Mouse (Mus musculus): ENCODE data around the gene Gm10318. TPM values are rescaled to one million over a fixed set of nuclear protein-coding genes. Genes with fewer than 3 reads are reported as not detected.

Gene Gm10318
- polyA plus RNA-seq, 1 experiment from 2014 or later, result not detected

DNA sequence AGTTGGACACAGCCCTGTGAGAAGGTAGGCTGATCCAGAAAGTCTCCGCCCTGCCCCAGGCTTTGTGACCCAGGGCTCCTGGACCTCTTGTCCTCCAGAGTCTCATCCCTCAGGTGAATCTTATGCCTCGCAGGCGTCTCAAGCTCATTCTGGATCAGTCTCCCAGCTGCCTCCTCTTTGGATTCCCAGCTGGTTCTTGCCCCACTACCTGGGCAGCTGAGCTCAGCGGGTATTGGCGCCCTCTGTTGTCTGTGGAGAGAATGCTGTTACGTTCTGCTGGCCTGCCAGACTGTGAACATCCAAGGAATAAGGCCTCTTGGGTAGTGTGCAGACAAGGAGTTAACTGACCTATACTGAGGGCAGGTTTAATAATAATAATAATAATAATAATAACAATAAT lies 26.3 kb downstream of the Gm10318 start:
- no peaks in the 10 kb centered on the region for H3K4me1 ChIP-seq (replicated peaks; ENCODE audit: control insufficient read depth, insufficient read depth, low read length)
- WGBS, result 63% methylated on average over 6 of the region's 6 CpGs
- DNase-seq (ENCODE audit: low spot score) (no peak), ATAC-seq (replicated peaks; ENCODE audit: low FRiP score) (no peak)
- H3K9me3 ChIP-seq (ENCODE audit: control insufficient read depth, low read length), result no peaks in the 10 kb centered on the region
- H3K9ac ChIP-seq (ENCODE audit: low read length), result no peak overlapping the region
- H3K27ac ChIP-seq (ENCODE audit: low read depth, low read length), result no peak overlapping the region
- H3K27me3 ChIP-seq (ENCODE audit: control insufficient read depth, insufficient read depth, low read length), result no peaks in the 10 kb centered on the region
- H3K4me3 ChIP-seq (ENCODE audit: low read depth, low read length), result no peak overlapping the region
- no peaks in the 10 kb centered on the region for H3K36me3 ChIP-seq (ENCODE audit: control insufficient read depth, insufficient read depth, low read length)
- no peak overlapping the region for H3K4me2 ChIP-seq (ENCODE audit: low read depth, low read length, severe bottlenecking)

DNA sequence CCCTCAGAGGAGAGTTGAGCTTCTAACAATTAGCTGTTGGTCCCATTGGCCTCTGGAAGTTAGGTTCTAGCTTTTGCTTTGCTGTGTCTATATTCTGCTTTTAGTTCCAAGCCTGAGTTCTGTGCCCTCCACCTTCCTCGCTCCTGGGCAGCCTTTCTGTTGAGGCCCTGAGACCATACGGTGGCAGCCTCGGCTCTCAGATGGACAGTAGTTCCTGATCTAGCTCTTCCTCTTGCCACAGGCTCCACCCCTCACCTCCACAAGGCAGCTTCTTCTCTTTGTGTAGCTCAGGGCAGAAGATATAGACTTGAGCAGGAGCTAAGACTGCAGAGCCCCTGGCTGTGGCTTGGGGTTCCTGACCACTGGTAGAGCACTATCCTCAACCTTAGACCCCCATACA lies 27.6 kb downstream of the Gm10318 start:
- 86% methylated on average over 3 of the region's 3 CpGs for WGBS

DNA sequence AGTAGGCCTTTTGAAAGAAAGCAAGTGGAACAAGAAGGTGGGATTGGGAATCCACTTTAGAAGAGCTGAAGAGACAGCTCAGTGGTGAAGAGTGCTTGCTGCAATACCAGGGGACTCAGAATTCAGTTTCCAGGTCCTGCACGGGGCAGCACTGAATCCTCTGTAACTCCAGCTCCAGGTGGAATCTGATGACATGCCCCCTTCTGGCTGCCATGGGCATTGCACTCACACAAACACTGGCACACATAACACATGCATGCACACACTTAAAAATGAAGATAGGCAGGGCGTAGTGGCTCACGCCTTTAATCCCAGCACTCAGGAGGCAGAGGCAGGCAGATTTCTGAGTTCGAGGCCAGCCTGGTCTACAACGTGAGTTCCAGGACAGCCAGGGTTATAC lies 29.9 kb downstream of the Gm10318 start:
- Histone ChIP-seq H3K36me3 (ENCODE audit: control insufficient read depth, insufficient read depth, low read length) (no peaks in the 10 kb centered on the region), H3K4me2 (ENCODE audit: low read depth, low read length, severe bottlenecking) (no peak overlapping the region), H3K27ac (ENCODE audit: low read depth, low read length) (no peak overlapping the region), H3K4me1 (replicated peaks; ENCODE audit: control insufficient read depth, insufficient read depth, low read length) (no peaks in the 10 kb centered on the region), H3K27me3 (ENCODE audit: control insufficient read depth, insufficient read depth, low read length) (no peaks in the 10 kb centered on the region), H3K9ac (ENCODE audit: low read length) (no peak overlapping the region), H3K9me3 (ENCODE audit: control insufficient read depth, low read length) (no peaks in the 10 kb centered on the region), H3K4me3 (ENCODE audit: low read depth, low read length) (no peak overlapping the region)
- no peak for ATAC-seq (replicated peaks; ENCODE audit: low FRiP score)
- DNase-seq (ENCODE audit: low spot score), result no peak
- WGBS, result 91% methylated on average over 5 of the region's 5 CpGs

More for the DNA sequence above, 27.6 kb downstream of the Gm10318 start:
- DNase-seq (ENCODE audit: low spot score), result no peak
- H3K9ac ChIP-seq (ENCODE audit: low read length), result no peak overlapping the region
- no peak overlapping the region for H3K27ac ChIP-seq (ENCODE audit: low read depth, low read length)
- no peaks in the 10 kb centered on the region for H3K36me3 ChIP-seq (ENCODE audit: control insufficient read depth, insufficient read depth, low read length)
- no peak overlapping the region for H3K4me2 ChIP-seq (ENCODE audit: low read depth, low read length, severe bottlenecking)
- H3K4me1 ChIP-seq (replicated peaks; ENCODE audit: control insufficient read depth, insufficient read depth, low read length), result no peaks in the 10 kb centered on the region
- no peak overlapping the region for H3K4me3 ChIP-seq (ENCODE audit: low read depth, low read length)
- no peaks in the 10 kb centered on the region for H3K27me3 ChIP-seq (ENCODE audit: control insufficient read depth, insufficient read depth, low read length)
- H3K9me3 ChIP-seq (ENCODE audit: control insufficient read depth, low read length), result no peaks in the 10 kb centered on the region
- ATAC-seq (replicated peaks; ENCODE audit: low FRiP score), result no peak

DNA sequence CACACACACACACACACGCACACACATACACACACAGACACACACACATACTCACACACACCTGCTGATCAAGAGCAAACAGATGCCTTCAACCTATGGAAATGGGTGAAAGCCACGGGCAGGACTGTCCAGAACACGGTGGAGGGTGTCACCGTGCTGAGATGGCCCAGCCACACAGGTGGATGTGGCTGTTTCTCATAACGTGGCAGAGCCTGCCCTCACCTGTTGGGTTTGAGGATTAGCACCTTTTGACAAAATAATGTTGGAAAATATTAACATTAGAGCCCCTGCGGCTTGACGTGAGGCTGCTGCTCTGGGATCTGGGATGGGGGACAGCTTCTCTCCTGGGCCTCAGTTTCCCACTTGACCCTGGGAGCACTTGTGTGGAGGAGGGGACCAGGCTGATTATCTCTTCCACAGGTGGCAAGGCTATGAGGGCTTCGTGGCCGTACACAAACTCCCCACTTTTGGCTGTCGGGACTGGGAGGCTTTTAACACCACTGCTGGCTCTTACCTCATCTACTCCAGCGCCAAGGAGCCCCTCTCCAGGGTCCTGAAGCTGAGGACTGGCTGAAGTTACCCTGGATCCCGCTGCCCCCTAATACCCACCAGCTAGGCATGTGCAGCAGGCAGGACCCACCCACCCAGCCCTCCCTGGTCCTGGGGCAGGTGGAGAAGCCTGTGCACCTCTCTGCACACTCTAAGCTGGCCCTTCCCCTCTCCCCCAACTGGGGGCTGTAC lies 33.5 kb downstream of the Gm10318 start:
- Histone ChIP-seq H3K9ac (ENCODE audit: low read length) (no peak overlapping the region), H3K4me1 (replicated peaks; ENCODE audit: control insufficient read depth, insufficient read depth, low read length) (no peaks in the 10 kb centered on the region), H3K4me2 (ENCODE audit: low read depth, low read length, severe bottlenecking) (no peak overlapping the region), H3K36me3 (ENCODE audit: control insufficient read depth, insufficient read depth, low read length) (no peaks in the 10 kb centered on the region), H3K27ac (ENCODE audit: low read depth, low read length) (no peak overlapping the region), H3K9me3 (ENCODE audit: control insufficient read depth, low read length) (no peaks in the 10 kb centered on the region; the same call in 1 of the 2 replicates), H3K4me3 (ENCODE audit: low read depth, low read length) (no peak overlapping the region), H3K27me3 (ENCODE audit: control insufficient read depth, insufficient read depth, low read length) (no peaks in the 10 kb centered on the region)
- DNase-seq (ENCODE audit: low spot score), result no peak
- ATAC-seq (replicated peaks; ENCODE audit: low FRiP score), result no peak
- 57% methylated on average over 12 of the region's 12 CpGs for WGBS

DNA sequence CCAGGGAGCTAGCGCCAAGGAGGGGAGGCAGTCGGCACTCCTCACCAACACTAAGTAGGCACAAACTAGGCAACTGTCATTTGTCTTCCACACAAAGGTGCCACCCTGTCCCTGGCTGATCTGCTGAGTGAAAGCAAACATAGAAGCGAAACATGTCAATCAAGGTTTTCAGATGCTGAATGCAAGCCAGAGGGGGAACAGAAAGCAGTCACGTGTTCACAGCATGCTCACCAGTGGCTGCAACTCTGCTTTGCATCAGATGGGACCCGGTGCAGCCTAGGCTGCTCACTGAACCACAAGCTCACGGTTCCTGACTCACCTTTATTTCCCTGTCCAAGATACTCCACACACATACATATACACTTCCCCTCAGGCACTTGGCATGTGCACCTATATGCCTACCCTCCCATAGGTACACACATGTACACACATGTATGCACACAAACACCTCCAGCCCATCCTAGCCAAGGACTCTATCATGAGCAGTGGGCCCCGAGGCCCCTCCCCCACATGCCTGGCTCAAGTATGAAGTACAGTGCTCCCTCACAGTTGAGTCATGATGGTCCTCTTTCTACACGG lies 38.4 kb downstream of the Gm10318 start:
- whole genome bisulfite sequencing, result 85% methylated on average over 8 of the region's 8 CpGs
- Histone ChIP-seq H3K4me3 (ENCODE audit: low read depth, low read length) (no peak overlapping the region), H3K4me1 (replicated peaks; ENCODE audit: control insufficient read depth, insufficient read depth, low read length) (no peaks in the 10 kb centered on the region), H3K36me3 (ENCODE audit: control insufficient read depth, insufficient read depth, low read length) (no peaks in the 10 kb centered on the region), H3K9me3 (ENCODE audit: control insufficient read depth, low read length) (no peaks in the 10 kb centered on the region; the same call in 1 of the 2 replicates), H3K27me3 (ENCODE audit: control insufficient read depth, insufficient read depth, low read length) (no peaks in the 10 kb centered on the region), H3K27ac (ENCODE audit: low read depth, low read length) (no peak overlapping the region), H3K4me2 (ENCODE audit: low read depth, low read length, severe bottlenecking) (no peak overlapping the region), H3K9ac (ENCODE audit: low read length) (no peak overlapping the region)
- ATAC-seq (replicated peaks; ENCODE audit: low FRiP score) (no peak), DNase-seq (ENCODE audit: low spot score) (no peak)

DNA sequence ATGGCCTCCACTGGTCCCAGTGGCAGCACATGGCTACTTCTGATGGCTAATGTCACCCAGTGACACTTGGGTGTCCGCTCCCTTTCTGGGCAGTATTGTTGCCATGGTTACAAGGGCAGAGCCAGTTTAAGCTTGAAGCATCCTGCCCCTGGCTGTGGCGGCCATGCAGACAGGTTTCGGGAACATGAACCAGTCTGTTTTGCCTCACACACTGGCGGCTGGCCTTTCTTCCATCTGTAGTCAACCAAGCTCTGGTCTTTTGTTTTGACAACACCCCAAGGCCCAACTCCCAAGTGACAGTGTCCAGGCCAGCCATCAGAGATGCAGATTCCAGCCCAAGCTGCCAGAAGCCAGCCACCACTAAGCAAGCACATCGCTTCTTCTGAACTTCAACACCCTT lies 42.9 kb downstream of the Gm10318 start:
- 66% methylated on average over 5 of the region's 5 CpGs for WGBS
- Histone ChIP-seq H3K36me3 (ENCODE audit: control insufficient read depth, insufficient read depth, low read length) (no peaks in the 10 kb centered on the region), H3K4me1 (replicated peaks; ENCODE audit: control insufficient read depth, insufficient read depth, low read length) (no peaks in the 10 kb centered on the region), H3K9ac (ENCODE audit: low read length) (no peak overlapping the region), H3K9me3 (ENCODE audit: control insufficient read depth, low read length) (no peaks in the 10 kb centered on the region), H3K27ac (ENCODE audit: low read depth, low read length) (no peak overlapping the region), H3K27me3 (ENCODE audit: control insufficient read depth, insufficient read depth, low read length) (no peaks in the 10 kb centered on the region), H3K4me2 (ENCODE audit: low read depth, low read length, severe bottlenecking) (no peak overlapping the region), H3K4me3 (ENCODE audit: low read depth, low read length) (no peak overlapping the region)
- ATAC-seq (replicated peaks; ENCODE audit: low FRiP score), result no peak
- DNase-seq (ENCODE audit: low spot score), result no peak

DNA sequence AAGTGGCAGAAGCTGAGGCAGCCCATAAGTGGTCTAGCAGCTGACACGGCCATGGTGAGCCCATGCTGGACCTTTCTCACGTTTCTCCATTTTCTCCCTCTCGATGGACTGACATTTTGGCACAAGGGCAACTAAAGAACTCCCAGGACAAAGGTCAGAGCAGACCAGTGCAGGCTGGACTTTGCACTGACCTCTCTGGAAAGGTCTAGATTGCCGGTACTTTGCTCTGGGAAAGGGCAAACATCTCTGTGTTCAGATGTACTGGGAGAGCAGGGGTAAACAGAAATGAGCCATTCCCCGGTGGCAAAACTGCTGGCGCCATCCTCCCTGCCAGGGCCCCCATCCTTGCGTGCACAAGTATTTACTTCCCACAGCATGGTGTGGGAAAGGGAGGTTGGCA lies 47.5 kb downstream of the Gm10318 start:
- ATAC-seq (replicated peaks; ENCODE audit: low FRiP score), result no peak
- no peak overlapping the region for H3K4me3 ChIP-seq (ENCODE audit: low read depth, low read length)
- H3K9me3 ChIP-seq (ENCODE audit: control insufficient read depth, low read length), result no peaks in the 10 kb centered on the region
- no peaks in the 10 kb centered on the region for H3K27me3 ChIP-seq (ENCODE audit: control insufficient read depth, insufficient read depth, low read length)
- DNase-seq (ENCODE audit: low spot score), result no peak
- WGBS, result 85% methylated on average over 7 of the region's 7 CpGs
- H3K4me1 ChIP-seq (replicated peaks; ENCODE audit: control insufficient read depth, insufficient read depth, low read length), result 0 out of 2 replicates have a peak, but pooled peaks cover 2% of the 10 kb centered on the region
- H3K4me2 ChIP-seq (ENCODE audit: low read depth, low read length, severe bottlenecking), result no peak overlapping the region
- no peak overlapping the region for H3K27ac ChIP-seq (ENCODE audit: low read depth, low read length)
- no peaks in the 10 kb centered on the region for H3K36me3 ChIP-seq (ENCODE audit: control insufficient read depth, insufficient read depth, low read length)
- no peak overlapping the region for H3K9ac ChIP-seq (ENCODE audit: low read length)

DNA sequence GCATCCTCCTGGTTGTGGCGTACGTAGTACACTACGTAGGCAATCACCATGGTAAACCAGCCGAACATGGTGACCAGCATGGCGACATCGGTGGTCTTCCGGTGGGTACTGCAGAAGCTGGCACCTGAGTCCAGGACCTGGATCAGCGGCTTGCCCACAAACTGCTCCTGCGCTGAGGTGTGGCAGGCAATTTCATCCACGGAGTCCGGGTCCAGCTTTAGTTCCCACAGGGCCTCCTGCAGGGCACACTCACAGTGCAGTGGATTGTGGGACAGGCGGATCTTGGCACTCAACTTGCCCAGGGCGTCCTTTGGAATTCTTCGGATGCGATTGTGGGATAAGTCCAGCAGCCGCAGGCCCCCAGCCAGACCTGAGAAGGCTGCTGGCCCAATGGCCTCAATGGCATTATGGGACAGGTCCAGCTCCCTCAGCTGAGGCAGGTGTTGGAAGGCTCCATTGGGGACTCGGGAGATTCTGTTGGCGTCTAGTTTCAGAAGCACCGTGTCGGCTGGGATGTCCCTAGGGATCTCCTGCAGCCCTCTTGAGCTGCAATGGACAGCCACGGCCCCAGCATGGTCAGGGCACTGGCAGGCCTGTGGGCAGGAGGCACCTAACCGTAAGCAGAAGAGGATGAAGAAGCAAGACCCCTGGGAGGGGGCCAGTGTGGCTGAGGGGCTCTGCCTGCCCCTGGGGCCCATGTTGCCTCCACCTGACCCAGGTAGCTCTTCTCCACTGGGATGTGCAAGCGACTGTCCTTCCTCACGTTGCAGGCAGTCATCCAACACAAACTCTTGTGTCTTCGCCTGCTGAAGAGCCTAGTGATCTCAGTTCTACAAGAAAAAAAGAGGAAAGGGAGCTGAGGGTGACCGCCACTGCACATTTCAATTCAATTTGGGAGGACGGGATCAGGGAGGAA lies 48.5 kb downstream of the Gm10318 start:
- H3K4me3 ChIP-seq (ENCODE audit: low read depth, low read length), result no peak overlapping the region
- WGBS, result 87% methylated on average over 27 of the region's 27 CpGs
- no peak overlapping the region for H3K9ac ChIP-seq (ENCODE audit: low read length)
- no peak overlapping the region for H3K27ac ChIP-seq (ENCODE audit: low read depth, low read length)
- no peaks in the 10 kb centered on the region for H3K27me3 ChIP-seq (ENCODE audit: control insufficient read depth, insufficient read depth, low read length)
- no peak for DNase-seq (ENCODE audit: low spot score)
- H3K4me2 ChIP-seq (ENCODE audit: low read depth, low read length, severe bottlenecking), result no peak overlapping the region
- no peaks in the 10 kb centered on the region for H3K36me3 ChIP-seq (ENCODE audit: control insufficient read depth, insufficient read depth, low read length)
- H3K9me3 ChIP-seq (ENCODE audit: control insufficient read depth, low read length), result no peaks in the 10 kb centered on the region
- H3K4me1 ChIP-seq (replicated peaks; ENCODE audit: control insufficient read depth, insufficient read depth, low read length), result 0 out of 2 replicates have a peak, but pooled peaks cover 2% of the 10 kb centered on the region
- ATAC-seq (replicated peaks; ENCODE audit: low FRiP score), result no peak

Measured in forebrain, embryonic 11.5 days (tissue).